Mouse (Mus musculus) erythroblast, embryonic 14.5 days (primary cell): ENCODE results near the gene Clec16a. TPM values are rescaled to one million over a fixed set of nuclear protein-coding genes. Genes with fewer than 3 reads are reported as not detected.

ENCODE experiments used
- H3K27me3 ChIP-seq: 2 replicates; pipeline ENCODE4 v1.6.1; 2012; ENCODE audit warnings: inconsistent platforms; ENCODE audit not compliant: control insufficient read depth
- H3K36me3 ChIP-seq: 2 replicates; pipeline ENCODE4 v1.6.1; 2012; ENCODE audit warnings: mild to moderate bottlenecking, inconsistent platforms; ENCODE audit not compliant: control insufficient read depth
- H3K4me1 ChIP-seq: 2 replicates; pipeline ENCODE4 v1.6.1; 2012; ENCODE audit warnings: inconsistent platforms; ENCODE audit not compliant: control insufficient read depth
- H3K4me3 ChIP-seq: replicated peaks from 2 replicates; pipeline ENCODE3; 2012; ENCODE audit warnings: moderate library complexity, mild to moderate bottlenecking, inconsistent platforms
- H3K9me3 ChIP-seq: 2 replicates; pipeline ENCODE4 v1.6.1; 2012; ENCODE audit warnings: low read length, inconsistent platforms, mixed read lengths; ENCODE audit not compliant: control insufficient read depth
- GATA1 ChIP-seq: IDR thresholded peaks from 2 replicates; pipeline ENCODE4 v1.6.1; 2012; ENCODE audit warnings: low read length, inconsistent platforms, mixed read lengths
- TAL1 ChIP-seq: IDR thresholded peaks from 3 replicates; pipeline ENCODE4 v1.6.1; 2012; ENCODE audit warnings: low read length, inconsistent platforms, mixed read lengths
- polyA plus RNA-seq: library from polyadenylated mRNA; stranded (reverse); fragments of >175 nt; gene quantifications from 2 replicates; pipeline ENCODE4 v1.2.3, GENCODE M21; 2012

Gene Clec16a
- polyA plus RNA-seq, 1 experiment = 0.99 TPM

- Histone ChIP-seq H3K4me1 (peaks cover 14% of the 10 kb centered on the region), H3K4me3 (no peak overlapping the region), H3K27me3 (no peaks in the 10 kb centered on the region), H3K9me3 (no peaks in the 10 kb centered on the region), H3K36me3 (peaks cover 11% of the 10 kb centered on the region)
- TF ChIP-seq TAL1 (no peak), GATA1 (no peak)
These were observed 148.3 kb downstream of the Clec16a start for GRCm38 (mm10) chr16:10693424-10693823.

- no peaks in the 10 kb centered on the region for H3K27me3 ChIP-seq
- H3K36me3 ChIP-seq = peaks cover 11% of the 10 kb centered on the region
- no peaks in the 10 kb centered on the region for H3K9me3 ChIP-seq
- TF ChIP-seq GATA1 = no peak
- no peak for TF ChIP-seq TAL1
- no peak overlapping the region for H3K4me3 ChIP-seq
- peaks cover 14% of the 10 kb centered on the region for H3K4me1 ChIP-seq
These were observed 149.3 kb downstream of the Clec16a start for GRCm38 (mm10) chr16:10694414-10694851.

- Histone ChIP-seq H3K4me3 (no peak overlapping the region), H3K4me1 (peaks cover 5% of the 10 kb centered on the region), H3K9me3 (no peaks in the 10 kb centered on the region), H3K27me3 (no peaks in the 10 kb centered on the region), H3K36me3 (no peaks in the 10 kb centered on the region)
- TF ChIP-seq GATA1 = no peak
- no peak for TF ChIP-seq TAL1
These were observed 152.9 kb downstream of the Clec16a start for GRCm38 (mm10) chr16:10697861-10698659.

- Histone ChIP-seq H3K27me3 (no peaks in the 10 kb centered on the region), H3K4me3 (no peak overlapping the region), H3K9me3 (no peaks in the 10 kb centered on the region), H3K4me1 (peaks cover 5% of the 10 kb centered on the region), H3K36me3 (no peaks in the 10 kb centered on the region)
- TF ChIP-seq TAL1 (no peak), GATA1 (no peak)
These were observed 154.2 kb downstream of the Clec16a start for GRCm38 (mm10) chr16:10699316-10699715.

- H3K27me3 ChIP-seq = no peaks in the 10 kb centered on the region
- no peaks in the 10 kb centered on the region for H3K36me3 ChIP-seq
- no peak overlapping the region for H3K4me3 ChIP-seq
- H3K4me1 ChIP-seq = peaks cover 5% of the 10 kb centered on the region
- no peaks in the 10 kb centered on the region for H3K9me3 ChIP-seq
- TF ChIP-seq GATA1 (no peak), TAL1 (no peak)
These were observed 155.0 kb downstream of the Clec16a start for GRCm38 (mm10) chr16:10700160-10700559.

- no peaks in the 10 kb centered on the region for H3K9me3 ChIP-seq
- H3K27me3 ChIP-seq = no peaks in the 10 kb centered on the region
- no peaks in the 10 kb centered on the region for H3K36me3 ChIP-seq
- TF ChIP-seq TAL1 (no peak), GATA1 (no peak)
- H3K4me3 ChIP-seq = no peak overlapping the region
- peaks cover 2% of the 10 kb centered on the region for H3K4me1 ChIP-seq
These were observed 157.3 kb downstream of the Clec16a start for GRCm38 (mm10) chr16:10702399-10702798.

GRCm38 (mm10) chr16:10703932-10704331, 158.8 kb downstream of the Clec16a start:
- H3K4me3 ChIP-seq = no peak overlapping the region
- no peaks in the 10 kb centered on the region; the same call in 1 of the 2 replicates for H3K4me1 ChIP-seq
- no peaks in the 10 kb centered on the region for H3K9me3 ChIP-seq
- TF ChIP-seq GATA1 = no peak
- TF ChIP-seq TAL1 = no peak
- no peaks in the 10 kb centered on the region for H3K36me3 ChIP-seq
- no peaks in the 10 kb centered on the region for H3K27me3 ChIP-seq

GRCm38 (mm10) chr16:10705396-10705795, 160.3 kb downstream of the Clec16a start:
- TF ChIP-seq GATA1 (no peak), TAL1 (no peak)
- H3K36me3 ChIP-seq = no peaks in the 10 kb centered on the region

GRCm38 (mm10) chr16:10711524-10711923, 166.4 kb downstream of the Clec16a start:
- H3K36me3 ChIP-seq = no peaks in the 10 kb centered on the region; the same call in 1 of the 2 replicates
- no peaks in the 10 kb centered on the region for H3K4me1 ChIP-seq
- H3K4me3 ChIP-seq = no peak overlapping the region
- H3K9me3 ChIP-seq = no peaks in the 10 kb centered on the region
- no peaks in the 10 kb centered on the region for H3K27me3 ChIP-seq
- TF ChIP-seq GATA1 (no peak), TAL1 (no peak)

More at GRCm38 (mm10) chr16:10705396-10705795, 160.3 kb downstream of the Clec16a start:
- H3K4me3 ChIP-seq = no peak overlapping the region
- H3K9me3 ChIP-seq = no peaks in the 10 kb centered on the region
- H3K27me3 ChIP-seq = no peaks in the 10 kb centered on the region
- H3K4me1 ChIP-seq = no peaks in the 10 kb centered on the region; the same call in 1 of the 2 replicates

- Histone ChIP-seq H3K4me1 (no peaks in the 10 kb centered on the region), H3K36me3 (no peaks in the 10 kb centered on the region; the same call in 1 of the 2 replicates), H3K9me3 (no peaks in the 10 kb centered on the region), H3K27me3 (no peaks in the 10 kb centered on the region), H3K4me3 (no peak overlapping the region)
- TF ChIP-seq GATA1 = no peak
- no peak for TF ChIP-seq TAL1
These were observed 167.9 kb downstream of the Clec16a start for GRCm38 (mm10) chr16:10713041-10713440.
